Mouse (Mus musculus) heart, embryonic 11.5 days (tissue): ENCODE results near the gene E030018B13Rik. TPM values are rescaled to one million over a fixed set of nuclear protein-coding genes. Genes with fewer than 3 reads are reported as not detected.

Experiments
- ATAC-seq: fragments of 200-750 bp; cut with Nextera tagmentation; replicated peaks from 2 replicates; pipeline ENCODE4 v1.8.0; 2017; ENCODE audit warnings: moderate library complexity; ENCODE audit not compliant: insufficient number of reproducible peaks, low FRiP score, low TSS enrichment
- H3K27ac ChIP-seq: fragments of 300-500 bp; sonication (generic); 2 replicates; pipeline ENCODE4 v1.5.1; 2014; ENCODE audit warnings: mild to moderate bottlenecking, low read depth, low read length
- H3K27me3 ChIP-seq: fragments of 300-500 bp; sonication (generic); 2 replicates; pipeline ENCODE4 v1.6.1; 2014; ENCODE audit warnings: mild to moderate bottlenecking, low read length, mixed read lengths; ENCODE audit not compliant: control insufficient read depth, insufficient read depth
- H3K36me3 ChIP-seq: fragments of 300-500 bp; sonication (generic); 2 replicates; pipeline ENCODE4 v1.6.1; 2014; ENCODE audit warnings: mild to moderate bottlenecking, low read length, moderate library complexity, mixed read lengths; ENCODE audit not compliant: control insufficient read depth, insufficient read depth
- H3K4me1 ChIP-seq: fragments of 300-500 bp; sonication (generic); 2 replicates; pipeline ENCODE4 v1.6.1; 2014; ENCODE audit warnings: low read length; ENCODE audit not compliant: control insufficient read depth, insufficient read depth
- H3K4me2 ChIP-seq: fragments of 300-500 bp; sonication (generic); 2 replicates; pipeline ENCODE4 v1.6.1; 2014; ENCODE audit warnings: mild to moderate bottlenecking, moderate library complexity
- H3K4me3 ChIP-seq: fragments of 300-500 bp; sonication (generic); 2 replicates; pipeline ENCODE4 v1.5.1; 2014; ENCODE audit warnings: low read depth, low read length
- H3K9ac ChIP-seq: fragments of 300-500 bp; sonication (generic); 2 replicates; pipeline ENCODE4 v1.6.1; 2014; ENCODE audit warnings: mild to moderate bottlenecking, low read depth, low read length, moderate library complexity
- H3K9me3 ChIP-seq: fragments of 300-500 bp; sonication (generic); replicated peaks from 2 replicates; pipeline ENCODE4 v1.6.1; 2016; ENCODE audit warnings: low read length; ENCODE audit not compliant: control insufficient read depth
- WGBS: fragments of 180-500 bp; shearing (Covaris S2); extraction: QIAGEN DNeasy Blood & Tissue Kit; methylation state at CpG from one replicate; pipeline ENCODE4 v1.1.7; 2014; ENCODE audit not compliant: insufficient replicate concordance; 5-methylcytosine and 5-hydroxymethylcytosine counted together
- polyA plus RNA-seq: library from polyadenylated mRNA; unstranded; fragments of >200 nt; fragmentation: Nextera tagmentation; extraction: Ambion mirVana; gene quantifications from 2 replicates; pipeline ENCODE4 v1.2.1, GENCODE M21; 2014

The E030018B13Rik gene
- polyA plus RNA-seq, 1 experiment from 2014 or later, result not detected

- H3K9ac ChIP-seq, result no peak overlapping the region
- H3K36me3 ChIP-seq, result no peaks in the 10 kb centered on the region
- ATAC-seq, result no peak
- H3K4me1 ChIP-seq, result peaks cover 21% of the 10 kb centered on the region
- H3K27me3 ChIP-seq, result no peaks in the 10 kb centered on the region
- H3K4me2 ChIP-seq, result no peak overlapping the region
- 68% methylated on average over 3 of the region's 3 CpGs for WGBS
- no peaks in the 10 kb centered on the region for H3K9me3 ChIP-seq
- H3K27ac ChIP-seq, result no peak overlapping the region
- no peak overlapping the region for H3K4me3 ChIP-seq
These were observed 14.7 kb upstream of the E030018B13Rik start for GRCm38 (mm10) chr7:63901942-63902341.

DNA sequence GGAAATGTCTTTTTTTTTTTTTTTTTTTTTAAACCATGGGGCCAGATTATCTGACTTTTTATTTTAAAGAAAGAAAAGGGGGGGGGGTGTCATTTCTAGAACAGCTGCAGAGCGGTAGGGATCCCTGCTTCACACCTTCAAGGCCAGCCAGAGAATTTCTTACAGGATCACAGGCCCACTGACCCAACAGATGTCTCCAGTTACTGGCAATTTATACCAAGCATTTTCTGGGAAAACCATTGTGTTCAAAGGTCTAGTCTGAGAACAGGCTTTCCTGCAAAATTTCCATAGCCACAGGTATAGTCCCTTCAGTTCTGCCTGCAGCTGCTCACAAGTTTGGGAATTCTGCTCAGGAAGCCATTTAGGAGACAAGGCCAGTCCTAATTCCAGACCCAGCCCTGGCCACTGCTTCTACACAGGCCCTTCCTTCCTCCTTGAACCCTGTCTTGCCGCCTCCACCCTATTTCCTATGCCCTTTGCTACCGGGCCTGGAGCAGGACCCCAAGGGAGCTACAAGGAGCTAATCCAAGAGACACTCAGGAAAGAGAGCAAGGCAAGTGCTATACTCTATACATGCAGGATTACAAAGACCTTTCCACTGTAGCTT is 13.9 kb upstream of the E030018B13Rik start:
- no peak for ATAC-seq
- 44% methylated on average over 3 of the region's 3 CpGs for WGBS
- no peaks in the 10 kb centered on the region for H3K27me3 ChIP-seq
- no peak overlapping the region for H3K9ac ChIP-seq
- peaks cover 13% of the 10 kb centered on the region for H3K4me1 ChIP-seq
- no peaks in the 10 kb centered on the region for H3K9me3 ChIP-seq
- H3K36me3 ChIP-seq, result no peaks in the 10 kb centered on the region
- no peak overlapping the region for H3K4me2 ChIP-seq
- peak overlapping the region; percentile 22; the same call in 1 of the 2 replicates for H3K27ac ChIP-seq
- H3K4me3 ChIP-seq, result no peak overlapping the region

- H3K4me2 ChIP-seq, result no peak overlapping the region
- no peaks in the 10 kb centered on the region for H3K27me3 ChIP-seq
- H3K9me3 ChIP-seq, result no peaks in the 10 kb centered on the region
- H3K4me1 ChIP-seq, result peaks cover 22% of the 10 kb centered on the region
- ATAC-seq, result no peak
- no peak overlapping the region for H3K4me3 ChIP-seq
- WGBS, result 64% methylated on average over 9 of the region's 9 CpGs
- no peak overlapping the region for H3K9ac ChIP-seq
- no peaks in the 10 kb centered on the region for H3K36me3 ChIP-seq
- H3K27ac ChIP-seq, result no peak overlapping the region
These were observed 12.8 kb upstream of the E030018B13Rik start for GRCm38 (mm10) chr7:63903635-63904380.

GRCm38 (mm10) chr7:63905190-63905589 is 11.5 kb upstream of the E030018B13Rik start:
- Histone ChIP-seq H3K4me3 (no peak overlapping the region), H3K36me3 (no peaks in the 10 kb centered on the region), H3K27me3 (no peaks in the 10 kb centered on the region), H3K9me3 (no peaks in the 10 kb centered on the region), H3K27ac (no peak overlapping the region), H3K4me2 (no peak overlapping the region), H3K9ac (no peak overlapping the region), H3K4me1 (peaks cover 27% of the 10 kb centered on the region)
- no peak for ATAC-seq
- WGBS, result 82% methylated on average over 2 of the region's 2 CpGs

DNA sequence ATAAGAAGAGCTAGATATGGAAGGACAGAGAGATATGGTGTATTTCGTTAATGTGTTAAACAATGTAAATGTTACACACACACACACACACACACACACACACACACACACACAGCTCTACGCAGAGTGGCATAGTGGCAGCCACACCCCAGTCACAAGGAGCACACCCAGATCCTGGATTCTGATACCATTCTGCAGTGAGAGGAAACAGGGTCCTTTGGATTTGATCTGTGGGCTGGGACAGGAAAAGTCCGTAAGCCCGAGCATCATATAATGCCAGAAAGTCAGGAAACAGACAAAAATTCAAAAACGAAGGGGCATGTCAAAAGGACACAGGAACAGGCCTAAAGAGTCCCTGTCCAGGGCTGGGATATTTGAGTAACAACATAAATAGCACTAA is 11.0 kb upstream of the E030018B13Rik start:
- H3K4me2 ChIP-seq, result no peak overlapping the region
- peaks cover 32% of the 10 kb centered on the region for H3K4me1 ChIP-seq
- no peak overlapping the region for H3K9ac ChIP-seq
- no peaks in the 10 kb centered on the region for H3K27me3 ChIP-seq
- no peaks in the 10 kb centered on the region for H3K36me3 ChIP-seq
- 62% methylated on average over 5 of the region's 5 CpGs for WGBS
- H3K4me3 ChIP-seq, result no peak overlapping the region
- H3K9me3 ChIP-seq, result no peaks in the 10 kb centered on the region
- H3K27ac ChIP-seq, result no peak overlapping the region
- ATAC-seq, result no peak

DNA sequence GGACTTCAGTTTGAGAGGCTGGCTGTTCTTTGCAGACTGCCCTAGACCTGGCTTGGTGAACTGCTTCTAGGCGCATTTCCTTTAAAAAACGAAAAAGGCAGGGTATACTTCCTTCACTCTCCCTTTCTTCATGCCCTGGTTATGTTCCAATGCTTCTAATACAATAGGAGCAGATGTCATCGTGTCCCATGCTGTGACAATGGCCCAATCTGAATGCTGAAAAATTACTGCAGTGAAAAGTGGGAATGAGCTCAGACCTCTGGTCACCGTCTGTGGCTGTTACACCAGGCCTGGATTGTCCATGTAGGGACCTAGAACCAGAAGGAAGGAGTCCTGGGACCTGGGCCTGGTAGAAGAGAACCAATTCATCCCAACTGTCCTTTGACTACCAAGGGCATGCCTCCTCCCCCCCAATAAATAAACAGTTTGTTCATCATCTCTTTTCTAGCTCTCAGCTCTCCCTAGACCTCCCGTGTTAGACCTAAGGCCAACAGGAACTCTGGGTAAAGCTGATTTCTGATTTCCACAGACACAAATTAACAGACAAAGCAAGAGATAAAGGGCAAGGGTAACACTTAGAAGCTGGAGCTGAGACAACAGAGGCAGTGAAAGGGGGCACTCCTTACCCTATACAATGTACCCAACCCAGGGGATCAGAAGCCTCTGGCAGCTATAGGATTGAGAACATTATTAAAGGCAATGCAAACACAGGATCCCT is 8.7 kb upstream of the E030018B13Rik start:
- H3K36me3 ChIP-seq, result no peaks in the 10 kb centered on the region
- 75% methylated on average over 5 of the region's 5 CpGs for WGBS

GRCm38 (mm10) chr7:63908496-63909285 is 8.0 kb upstream of the E030018B13Rik start:
- Histone ChIP-seq H3K4me2 (no peak overlapping the region; the same call in 1 of the 2 replicates), H3K9ac (no peak overlapping the region)
- WGBS, result 24% methylated on average over 11 of the region's 11 CpGs

More for the DNA sequence above, 8.7 kb upstream of the E030018B13Rik start:
- no peak for ATAC-seq
- Histone ChIP-seq H3K9ac (no peak overlapping the region), H3K4me3 (no peak overlapping the region), H3K27ac (peak overlapping the region; percentile 51; the same call in 1 of the 2 replicates), H3K9me3 (no peaks in the 10 kb centered on the region), H3K4me2 (no peak overlapping the region), H3K4me1 (peaks cover 51% of the 10 kb centered on the region), H3K27me3 (no peaks in the 10 kb centered on the region)

DNA sequence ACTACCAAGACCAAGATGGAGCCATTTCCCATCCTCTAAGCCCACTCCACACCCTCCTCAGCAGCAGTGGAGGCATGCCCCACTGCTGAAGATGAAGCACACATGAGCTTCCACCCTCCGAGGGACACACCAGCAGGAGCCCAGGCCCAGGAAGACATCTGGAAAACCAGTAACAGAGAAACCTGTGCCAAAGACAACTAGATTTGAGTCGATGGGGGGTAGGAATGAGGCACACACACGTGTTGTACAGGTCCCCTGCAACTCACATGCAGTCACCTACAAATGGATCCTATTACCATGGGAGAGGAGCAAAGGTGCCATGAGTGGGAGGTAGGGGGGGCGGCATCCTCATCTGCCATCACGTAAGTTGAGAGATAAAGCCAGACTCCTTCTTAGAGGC is 6.4 kb upstream of the E030018B13Rik start:
- Histone ChIP-seq H3K9ac (no peak overlapping the region), H3K27ac (no peak overlapping the region), H3K4me2 (no peak overlapping the region), H3K27me3 (no peaks in the 10 kb centered on the region), H3K9me3 (no peaks in the 10 kb centered on the region), H3K4me3 (no peak overlapping the region), H3K36me3 (no peaks in the 10 kb centered on the region), H3K4me1 (peaks cover 66% of the 10 kb centered on the region)
- WGBS, result 41% methylated on average over 5 of the region's 5 CpGs
- no peak for ATAC-seq

More at GRCm38 (mm10) chr7:63908496-63909285, 8.0 kb upstream of the E030018B13Rik start:
- Histone ChIP-seq H3K36me3 (no peaks in the 10 kb centered on the region), H3K9me3 (no peaks in the 10 kb centered on the region), H3K27ac (peak overlapping the region; percentile 51), H3K4me3 (no peak overlapping the region), H3K27me3 (no peaks in the 10 kb centered on the region), H3K4me1 (peaks cover 53% of the 10 kb centered on the region)
- no peak for ATAC-seq
